Mouse (Mus musculus): ENCODE data around the gene Sh3pxd2a.

GRCm38 (mm10) chr19:47442294-47442627, 21.9 kb downstream of the Sh3pxd2a start:
- no peak for TF ChIP-seq CTCF (IDR thresholded peaks at IDR 0.05; ENCODE audit: low read depth)
- TF ChIP-seq EP300 (IDR thresholded peaks at IDR 0.05; ENCODE audit: low read depth), result no peak

Data from heart, postnatal 0 days (tissue).